8 mouse cellular contexts compared by ENCODE assay signal in the genomic region with DNA sequence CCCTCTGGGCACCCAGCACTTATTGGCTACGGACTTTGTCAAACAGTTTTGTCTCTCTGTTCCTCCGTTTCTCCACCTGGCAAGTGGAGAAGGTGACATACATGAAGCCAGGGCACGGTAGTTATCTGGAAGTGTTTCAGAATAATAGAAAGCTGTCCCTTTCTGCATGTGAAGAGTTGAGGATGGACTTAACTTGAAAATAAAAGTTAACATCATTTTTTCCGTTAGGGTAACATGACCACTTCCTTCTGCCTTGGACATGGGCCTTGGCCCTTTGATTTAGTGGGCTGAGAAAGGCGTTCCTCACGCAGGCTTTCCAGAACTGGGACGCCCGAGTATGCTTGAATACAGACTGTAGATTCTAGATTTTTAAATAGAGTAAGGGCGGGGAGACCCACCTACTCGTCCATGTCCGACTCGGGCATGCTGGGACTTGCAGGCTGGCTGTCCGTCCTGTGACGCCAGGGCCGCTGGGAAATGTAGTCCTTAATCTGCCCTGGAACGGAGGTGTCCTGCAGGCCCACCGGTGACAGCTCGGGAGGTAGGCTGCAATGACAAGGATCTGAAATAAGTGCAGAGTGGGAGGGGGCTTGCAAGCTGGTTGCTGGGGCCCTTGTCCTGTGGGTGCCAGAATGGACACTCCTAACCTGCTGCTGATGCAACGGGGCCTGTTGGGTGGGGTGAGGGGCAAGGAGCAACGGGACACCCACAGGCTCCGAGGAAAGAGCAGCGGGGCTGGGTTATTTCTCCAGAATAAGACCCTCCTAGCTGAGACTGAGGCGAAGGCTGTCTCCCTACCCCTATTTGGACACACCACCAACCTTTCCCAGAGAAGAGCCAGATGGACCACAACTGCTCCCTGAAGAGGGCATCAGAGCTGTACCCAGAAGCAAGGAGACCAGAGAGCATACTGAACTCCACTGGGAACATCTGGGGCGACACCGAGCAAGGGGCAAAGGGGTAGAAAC. TPM values are rescaled to one million over a fixed set of nuclear protein-coding genes. Genes with fewer than 3 reads are reported as not detected.
DNase-seq lines count a peak whose midpoint lies in the region; ATAC-seq and TF ChIP-seq lines count a peak whose summit lies in the region.

TSS of gene Inpp5b (plus strand) at position 475 of the 968 bp plus-strand sequence.

- TF ChIP-seq RAD21 in MEL (IDR thresholded peaks at IDR 0.05; ENCODE audit: low read depth, low read length), result no peak; the same call in 1 of the 2 replicates

- peak within 1 kb of the TSS; percentile 74 to 88 for H3K4me3 ChIP-seq in MEL (ENCODE audit: control insufficient read depth in 1 of 2, insufficient read depth in 1 of 2, low read depth in 2 of 2, low read length in 2 of 2)
- H3K4me3 ChIP-seq in forebrain, embryonic 16.5 days (replicated peaks; ENCODE audit: low read length), result peak within 1 kb of the TSS; percentile 74
- H3K4me3 ChIP-seq in liver, postnatal 0 days (ENCODE audit: low read depth, low read length), result peak within 1 kb of the TSS; percentile 53
- H3K4me3 ChIP-seq in neural tube, embryonic 14.5 days (ENCODE audit: low read depth, low read length), result peak within 1 kb of the TSS; percentile 54
- peak within 1 kb of the TSS; percentile 90 for H3K4me3 ChIP-seq in testis, adult 2 months (ENCODE audit: control insufficient read depth, low read depth, low read length)

- H3K79me2 ChIP-seq in MEL (ENCODE audit: control insufficient read depth, insufficient read depth, low read length, poor library complexity), result no peaks in the 10 kb centered on the region; the same call in 1 of the 2 replicates

- H3K27me3 ChIP-seq in MEL (ENCODE audit: control insufficient read depth in 1 of 2, insufficient read depth in 2 of 2, low read length in 2 of 2), result no peaks in the 10 kb centered on the region
- H3K27me3 ChIP-seq in forebrain, embryonic 16.5 days (replicated peaks; ENCODE audit: control insufficient read depth, insufficient read depth, low read length), result no peaks in the 10 kb centered on the region
- H3K27me3 ChIP-seq in liver, postnatal 0 days (ENCODE audit: insufficient read depth, low read length), result no peaks in the 10 kb centered on the region
- no peaks in the 10 kb centered on the region for H3K27me3 ChIP-seq in neural tube, embryonic 14.5 days (ENCODE audit: control insufficient read depth, insufficient read depth, low read length)
- no peaks in the 10 kb centered on the region for H3K27me3 ChIP-seq in testis, adult 2 months (ENCODE audit: control insufficient read depth, insufficient read depth, low read length)

- no peaks in the 10 kb centered on the region for H3K9me3 ChIP-seq in MEL (replicated peaks; ENCODE audit: insufficient read depth, low read length)
- H3K9me3 ChIP-seq in forebrain, embryonic 16.5 days (ENCODE audit: control insufficient read depth, low read length), result no peaks in the 10 kb centered on the region
- H3K9me3 ChIP-seq in liver, postnatal 0 days (ENCODE audit: low read length), result no peaks in the 10 kb centered on the region
- H3K9me3 ChIP-seq in neural tube, embryonic 14.5 days (ENCODE audit: control insufficient read depth, low read length), result no peaks in the 10 kb centered on the region

- H3K9ac ChIP-seq in MEL (ENCODE audit: control insufficient read depth, low read depth, low read length, poor library complexity, severe bottlenecking), result peak within 1 kb of the TSS; percentile 73
- H3K9ac ChIP-seq in forebrain, embryonic 16.5 days (replicated peaks; ENCODE audit: low read depth, low read length), result peak within 1 kb of the TSS; percentile 78
- peak within 1 kb of the TSS; percentile 54 for H3K9ac ChIP-seq in liver, postnatal 0 days (replicated peaks)
- peak within 1 kb of the TSS; percentile 62 for H3K9ac ChIP-seq in neural tube, embryonic 14.5 days (replicated peaks; ENCODE audit: low read depth, low read length)

- peaks cover 0 to 2% of the 10 kb centered on the region in 2 experiments; a peak in 1 of 4 replicates for H3K4me1 ChIP-seq in MEL (ENCODE audit: control insufficient read depth in 1 of 2, insufficient read depth in 2 of 2, low read length in 2 of 2)
- peaks cover 12% of the 10 kb centered on the region for H3K4me1 ChIP-seq in forebrain, embryonic 16.5 days (replicated peaks; ENCODE audit: control insufficient read depth, insufficient read depth, low read length)
- peaks cover 11% of the 10 kb centered on the region for H3K4me1 ChIP-seq in liver, postnatal 0 days (ENCODE audit: insufficient read depth)
- peaks cover 12% of the 10 kb centered on the region; the same call in 1 of the 2 replicates for H3K4me1 ChIP-seq in neural tube, embryonic 14.5 days (ENCODE audit: control insufficient read depth, insufficient read depth, low read length)
- peaks cover 7% of the 10 kb centered on the region for H3K4me1 ChIP-seq in testis, adult 2 months (ENCODE audit: control insufficient read depth, insufficient read depth, low read length)

- DNase-seq in MEL (ENCODE audit: low read depth, low spot score), result peak; percentile 88
- DNase-seq in cerebellum, adult 18-20 months, result peak; percentile 86 to 92
- DNase-seq in heart, postnatal 25 days (ENCODE audit: low spot score), result peak; percentile 69
- peak; percentile 88 for DNase-seq in layer of hippocampus, adult 11-12 months (ENCODE audit: low spot score)
- peak; percentile 79 for DNase-seq in liver, postnatal 0 days

- TF ChIP-seq POLR2A in MEL (IDR thresholded peaks at IDR 0.05; ENCODE audit: control insufficient read depth in 1 of 2, insufficient read depth in 1 of 2, low read depth in 1 of 2, low read length in 2 of 2, poor library complexity in 1 of 2), result peak; percentile 43 to 78; a peak in 2 of 4 replicates
- peak; percentile 57 for TF ChIP-seq POLR2A in testis, adult 2 months (IDR thresholded peaks at IDR 0.05; ENCODE audit: control insufficient read depth, low read depth, low read length)

- ATAC-seq in forebrain, embryonic 16.5 days, result peak; percentile 95
- peak; percentile 83 for ATAC-seq in liver, postnatal 0 days
- ATAC-seq in neural tube, embryonic 14.5 days (ENCODE audit: low read depth), result peak; percentile 90

- TF ChIP-seq EP300 in MEL (IDR thresholded peaks at IDR 0.05; ENCODE audit: low read depth in 1 of 2, low read length in 2 of 2), result no peak
- TF ChIP-seq EP300 in liver, postnatal 0 days (IDR thresholded peaks at IDR 0.05; ENCODE audit: low read depth), result no peak

- H3K36me3 ChIP-seq in MEL (ENCODE audit: control insufficient read depth in 1 of 2, insufficient read depth in 2 of 2, low read length in 2 of 2), result no peaks in the 10 kb centered on the region; a peak in 1 of 4 replicates
- no peaks in the 10 kb centered on the region for H3K36me3 ChIP-seq in forebrain, embryonic 16.5 days (ENCODE audit: control insufficient read depth, insufficient read depth)
- no peaks in the 10 kb centered on the region for H3K36me3 ChIP-seq in liver, postnatal 0 days (replicated peaks; ENCODE audit: insufficient read depth, low read length)
- H3K36me3 ChIP-seq in neural tube, embryonic 14.5 days (ENCODE audit: control insufficient read depth, insufficient read depth, low read length), result peaks cover 12% of the 10 kb centered on the region
- no peaks in the 10 kb centered on the region for H3K36me3 ChIP-seq in testis, adult 2 months (ENCODE audit: control insufficient read depth, insufficient read depth, low read length)

- H3K4me2 ChIP-seq in forebrain, embryonic 16.5 days (ENCODE audit: low read length), result peak within 1 kb of the TSS; percentile 84
- H3K4me2 ChIP-seq in liver, postnatal 0 days (ENCODE audit: low read depth, low read length), result peak within 1 kb of the TSS; percentile 68
- peak within 1 kb of the TSS; percentile 72 for H3K4me2 ChIP-seq in neural tube, embryonic 14.5 days (ENCODE audit: low read depth, low read length)

- intact Hi-C loops in heart, postnatal 25 days (cut with DNase I), result no loop called here

- peak in 1 of 3 experiments; percentile 1; a peak in 1 of 6 replicates for TF ChIP-seq CTCF in MEL (IDR thresholded peaks at IDR 0.05 in 2 of 3, conservative IDR thresholded peaks at IDR 0.05 in 1 of 3; ENCODE audit: control insufficient read depth in 1 of 3, insufficient read depth in 1 of 3, low read depth in 2 of 3, low read length in 3 of 3, poor library complexity in 1 of 3, severe bottlenecking in 1 of 3)
- TF ChIP-seq CTCF in liver, postnatal 0 days (IDR thresholded peaks at IDR 0.05; ENCODE audit: low read depth), result peak; percentile 38
- TF ChIP-seq CTCF in testis, adult 2 months (IDR thresholded peaks at IDR 0.05; ENCODE audit: control insufficient read depth, insufficient read depth, insufficient replicate concordance, low read depth, low read length), result no peak

- WGBS in forebrain, embryonic 16.5 days, result 16% methylated on average over 25 of the region's 25 CpGs
- 10% methylated on average over 25 of the region's 25 CpGs for WGBS in liver, postnatal 0 days (ENCODE audit: insufficient replicate concordance)
- WGBS in neural tube, embryonic 14.5 days, result 15% methylated on average over 25 of the region's 25 CpGs

- peak within 1 kb of the TSS; percentile 59 for H3K27ac ChIP-seq in MEL (ENCODE audit: control insufficient read depth, low read depth, low read length)
- peak within 1 kb of the TSS; percentile 9; the same call in 1 of the 2 replicates for H3K27ac ChIP-seq in forebrain, embryonic 16.5 days (ENCODE audit: low read length)
- 0 out of 2 replicates have a peak within 1 kb of the TSS, but pooled peaks have one; percentile 0 for H3K27ac ChIP-seq in liver, postnatal 0 days (ENCODE audit: low read depth)
- peak within 1 kb of the TSS; percentile 18; the same call in 1 of the 2 replicates for H3K27ac ChIP-seq in neural tube, embryonic 14.5 days (ENCODE audit: low read depth, low read length)
- H3K27ac ChIP-seq in testis, adult 2 months (ENCODE audit: control insufficient read depth, insufficient read depth, low read depth, low read length), result peak within 1 kb of the TSS; percentile 76

TF ChIP-seq in MEL, 35 proteins besides CTCF, POLR2A, EP300 and RAD21 (continues in another document):
- TF ChIP-seq ETS1 (IDR thresholded peaks at IDR 0.05; ENCODE audit: low read depth, low read length) (0 out of 2 replicates have a peak, but pooled peaks have one; percentile 10), NELFE (IDR thresholded peaks at IDR 0.05; ENCODE audit: low read depth, low read length) (peak; percentile 79), SMC3 (IDR thresholded peaks at IDR 0.05; ENCODE audit: low read depth, low read length) (no peak), HCFC1 (IDR thresholded peaks at IDR 0.05; ENCODE audit: low read depth, low read length) (peak; percentile 98), MXI1 (IDR thresholded peaks at IDR 0.05; ENCODE audit: low read depth, low read length) (peak; percentile 79)

RNA-seq across cellular contexts. Expression of gene Inpp5b, which starts in this region (rescaled TPM):
- 27.7 and 28.6 TPM in 2 replicates for total RNA-seq in MEL (2012; rRNA removed)
- 10 to 100 TPM in 1 of 2 experiments, not detected in 1; 52.5 TPM for polyA plus RNA-seq in MEL (2012; ENCODE audit: insufficient read depth in 1 of 2, insufficient read length in 2 of 2, low read depth in 1 of 2, low replicate concordance in 2 of 2, missing spikeins in 1 of 2)
- 25.3 and 25.6 TPM in 2 replicates for polyA plus RNA-seq in forebrain, embryonic 16.5 days (2015; fragmentation: Nextera tagmentation; extraction: Ambion mirVana)
- 10 to 100 TPM; 10.1 to 10.4 TPM for total RNA-seq in heart, postnatal 25 days (2021)
- 15.5 and 19.5 TPM in 2 replicates for polyA plus RNA-seq in liver, postnatal 0 days (2015; fragmentation: Nextera tagmentation; extraction: Ambion mirVana)
- polyA plus RNA-seq in neural tube, embryonic 14.5 days (2014; fragmentation: Nextera tagmentation; extraction: Ambion mirVana), result 22.5 and 25.2 TPM in 2 replicates
- polyA plus RNA-seq in testis, adult 2 months (2012; rRNA removed), result 19.3 and 26.9 TPM in 2 replicates

Comparison
In these comparisons a context has a peak if more than half of its experiments do, and no peak if none do; other contexts are left out.
1. Peak in every context shown above with its lines: DNase-seq, ATAC-seq, H3K4me3 ChIP-seq and H3K27ac ChIP-seq.
2. H3K27ac ChIP-seq: peak in every context shown above with its lines; median percentile 76 in testis, adult 2 months; 59 in MEL; 18 in neural tube, embryonic 14.5 days; 9 in forebrain, embryonic 16.5 days; 0 in liver, postnatal 0 days.